Mouse (Mus musculus): ENCODE data around the gene Agap1. TPM values are rescaled to one million over a fixed set of nuclear protein-coding genes. Genes with fewer than 3 reads are reported as not detected.

Agap1 gene
- polyA plus RNA-seq, 1 experiment from 2014 or later: 17.9 TPM

GRCm38 (mm10) chr1:89643445-89644100 lies 189.0 kb downstream of the Agap1 start:
- no peak overlapping the region for H3K27ac ChIP-seq (ENCODE audit: low read depth)
- no peak overlapping the region for H3K4me3 ChIP-seq (ENCODE audit: low read depth, low read length)
- H3K9me3 ChIP-seq (ENCODE audit: control insufficient read depth, low read length): no peaks in the 10 kb centered on the region
- 63% methylated on average over 8 of the region's 8 CpGs for WGBS
- peaks cover 3% of the 10 kb centered on the region; the same call in 1 of the 2 replicates for H3K4me1 ChIP-seq (replicated peaks; ENCODE audit: control insufficient read depth, insufficient read depth, low read length)
- DNase-seq (ENCODE audit: low spot score) (peak; percentile 83), ATAC-seq (replicated peaks; ENCODE audit: low FRiP score, low TSS enrichment, low read depth) (peak; percentile 54)
- no peak overlapping the region for H3K4me2 ChIP-seq (ENCODE audit: low read length)
- H3K36me3 ChIP-seq (ENCODE audit: control insufficient read depth, insufficient read depth, low read length): 0 out of 2 replicates have a peak, but pooled peaks cover 3% of the 10 kb centered on the region
- no peaks in the 10 kb centered on the region for H3K27me3 ChIP-seq (replicated peaks; ENCODE audit: control insufficient read depth, insufficient read depth, low read length)
- no peak overlapping the region for H3K9ac ChIP-seq (ENCODE audit: low read length)

GRCm38 (mm10) chr1:89644120-89644519 lies 189.5 kb downstream of the Agap1 start:
- no peak overlapping the region for H3K4me2 ChIP-seq (ENCODE audit: low read length)
- H3K9ac ChIP-seq (ENCODE audit: low read length): no peak overlapping the region
- no peak overlapping the region for H3K27ac ChIP-seq (ENCODE audit: low read depth)
- peaks cover 3% of the 10 kb centered on the region; the same call in 1 of the 2 replicates for H3K4me1 ChIP-seq (replicated peaks; ENCODE audit: control insufficient read depth, insufficient read depth, low read length)
- H3K4me3 ChIP-seq (ENCODE audit: low read depth, low read length): no peak overlapping the region
- H3K9me3 ChIP-seq (ENCODE audit: control insufficient read depth, low read length): no peaks in the 10 kb centered on the region
- no peak for ATAC-seq (replicated peaks; ENCODE audit: low FRiP score, low TSS enrichment, low read depth)
- WGBS: 60% methylated on average over 11 of the region's 11 CpGs
- no peak for DNase-seq (ENCODE audit: low spot score)
- no peaks in the 10 kb centered on the region for H3K36me3 ChIP-seq (ENCODE audit: control insufficient read depth, insufficient read depth, low read length)
- no peaks in the 10 kb centered on the region for H3K27me3 ChIP-seq (replicated peaks; ENCODE audit: control insufficient read depth, insufficient read depth, low read length)

GRCm38 (mm10) chr1:89646326-89647018 lies 191.9 kb downstream of the Agap1 start:
- Histone ChIP-seq H3K27ac (ENCODE audit: low read depth) (no peak overlapping the region), H3K4me3 (ENCODE audit: low read depth, low read length) (no peak overlapping the region), H3K4me2 (ENCODE audit: low read length) (no peak overlapping the region), H3K9ac (ENCODE audit: low read length) (no peak overlapping the region), H3K9me3 (ENCODE audit: control insufficient read depth, low read length) (no peaks in the 10 kb centered on the region), H3K36me3 (ENCODE audit: control insufficient read depth, insufficient read depth, low read length) (no peaks in the 10 kb centered on the region), H3K27me3 (replicated peaks; ENCODE audit: control insufficient read depth, insufficient read depth, low read length) (no peaks in the 10 kb centered on the region), H3K4me1 (replicated peaks; ENCODE audit: control insufficient read depth, insufficient read depth, low read length) (peaks cover 3% of the 10 kb centered on the region; the same call in 1 of the 2 replicates)
- 23% methylated on average over 4 of the region's 4 CpGs for WGBS
- ATAC-seq (replicated peaks; ENCODE audit: low FRiP score, low TSS enrichment, low read depth) (no peak; the same call in 1 of the 2 replicates), DNase-seq (ENCODE audit: low spot score) (peak; percentile 86)

GRCm38 (mm10) chr1:89647505-89647904 lies 192.9 kb downstream of the Agap1 start:
- DNase-seq (ENCODE audit: low spot score): no peak
- H3K4me3 ChIP-seq (ENCODE audit: low read depth, low read length): no peak overlapping the region
- H3K27me3 ChIP-seq (replicated peaks; ENCODE audit: control insufficient read depth, insufficient read depth, low read length): no peaks in the 10 kb centered on the region
- no peak overlapping the region for H3K4me2 ChIP-seq (ENCODE audit: low read length)
- WGBS: 48% methylated on average over 8 of the region's 8 CpGs
- ATAC-seq (replicated peaks; ENCODE audit: low FRiP score, low TSS enrichment, low read depth): no peak
- no peak overlapping the region for H3K27ac ChIP-seq (ENCODE audit: low read depth)
- H3K9ac ChIP-seq (ENCODE audit: low read length): no peak overlapping the region
- no peaks in the 10 kb centered on the region for H3K9me3 ChIP-seq (ENCODE audit: control insufficient read depth, low read length)
- H3K36me3 ChIP-seq (ENCODE audit: control insufficient read depth, insufficient read depth, low read length): no peaks in the 10 kb centered on the region
- peaks cover 3% of the 10 kb centered on the region; the same call in 1 of the 2 replicates for H3K4me1 ChIP-seq (replicated peaks; ENCODE audit: control insufficient read depth, insufficient read depth, low read length)

GRCm38 (mm10) chr1:89650557-89650956 lies 196.0 kb downstream of the Agap1 start:
- WGBS: 91% methylated on average over 7 of the region's 7 CpGs
- H3K9ac ChIP-seq (ENCODE audit: low read length): no peak overlapping the region
- ATAC-seq (replicated peaks; ENCODE audit: low FRiP score, low TSS enrichment, low read depth): no peak
- H3K4me1 ChIP-seq (replicated peaks; ENCODE audit: control insufficient read depth, insufficient read depth, low read length): no peaks in the 10 kb centered on the region; the same call in 1 of the 2 replicates
- DNase-seq (ENCODE audit: low spot score): no peak
- no peak overlapping the region for H3K4me3 ChIP-seq (ENCODE audit: low read depth, low read length)
- H3K27ac ChIP-seq (ENCODE audit: low read depth): no peak overlapping the region
- H3K9me3 ChIP-seq (ENCODE audit: control insufficient read depth, low read length): no peaks in the 10 kb centered on the region
- no peaks in the 10 kb centered on the region for H3K27me3 ChIP-seq (replicated peaks; ENCODE audit: control insufficient read depth, insufficient read depth, low read length)
- H3K36me3 ChIP-seq (ENCODE audit: control insufficient read depth, insufficient read depth, low read length): no peaks in the 10 kb centered on the region
- H3K4me2 ChIP-seq (ENCODE audit: low read length): no peak overlapping the region

- H3K4me3 ChIP-seq (ENCODE audit: low read depth, low read length): no peak overlapping the region
- H3K27me3 ChIP-seq (replicated peaks; ENCODE audit: control insufficient read depth, insufficient read depth, low read length): no peaks in the 10 kb centered on the region
- ATAC-seq (replicated peaks; ENCODE audit: low FRiP score, low TSS enrichment, low read depth) (no peak), DNase-seq (ENCODE audit: low spot score) (no peak)
- H3K4me2 ChIP-seq (ENCODE audit: low read length): no peak overlapping the region
- peaks cover 8% of the 10 kb centered on the region; the same call in 1 of the 2 replicates for H3K4me1 ChIP-seq (replicated peaks; ENCODE audit: control insufficient read depth, insufficient read depth, low read length)
- no peaks in the 10 kb centered on the region for H3K36me3 ChIP-seq (ENCODE audit: control insufficient read depth, insufficient read depth, low read length)
- no peak overlapping the region for H3K9ac ChIP-seq (ENCODE audit: low read length)
- WGBS: 88% methylated on average over 3 of the region's 3 CpGs
- no peaks in the 10 kb centered on the region for H3K9me3 ChIP-seq (ENCODE audit: control insufficient read depth, low read length)
- H3K27ac ChIP-seq (ENCODE audit: low read depth): no peak overlapping the region
Measured at GRCm38 (mm10) chr1:89656167-89656566, 201.6 kb downstream of the Agap1 start.

GRCm38 (mm10) chr1:89656643-89657321 lies 202.2 kb downstream of the Agap1 start:
- Histone ChIP-seq H3K9ac (ENCODE audit: low read length) (no peak overlapping the region), H3K4me1 (replicated peaks; ENCODE audit: control insufficient read depth, insufficient read depth, low read length) (peaks cover 8% of the 10 kb centered on the region; the same call in 1 of the 2 replicates), H3K36me3 (ENCODE audit: control insufficient read depth, insufficient read depth, low read length) (no peaks in the 10 kb centered on the region), H3K27ac (ENCODE audit: low read depth) (no peak overlapping the region), H3K4me2 (ENCODE audit: low read length) (no peak overlapping the region), H3K4me3 (ENCODE audit: low read depth, low read length) (no peak overlapping the region), H3K9me3 (ENCODE audit: control insufficient read depth, low read length) (no peaks in the 10 kb centered on the region), H3K27me3 (replicated peaks; ENCODE audit: control insufficient read depth, insufficient read depth, low read length) (no peaks in the 10 kb centered on the region)
- ATAC-seq (replicated peaks; ENCODE audit: low FRiP score, low TSS enrichment, low read depth) (no peak), DNase-seq (ENCODE audit: low spot score) (peak; percentile 57)
- 37% methylated on average over 11 of the region's 11 CpGs for WGBS

GRCm38 (mm10) chr1:89660804-89661203 lies 206.2 kb downstream of the Agap1 start:
- no peak overlapping the region for H3K27ac ChIP-seq (ENCODE audit: low read depth)
- 92% methylated on average over 4 of the region's 4 CpGs for WGBS
- DNase-seq (ENCODE audit: low spot score) (no peak), ATAC-seq (replicated peaks; ENCODE audit: low FRiP score, low TSS enrichment, low read depth) (no peak)
- peaks cover 8% of the 10 kb centered on the region; the same call in 1 of the 2 replicates for H3K4me1 ChIP-seq (replicated peaks; ENCODE audit: control insufficient read depth, insufficient read depth, low read length)
- H3K4me2 ChIP-seq (ENCODE audit: low read length): no peak overlapping the region
- H3K9me3 ChIP-seq (ENCODE audit: control insufficient read depth, low read length): no peaks in the 10 kb centered on the region
- H3K27me3 ChIP-seq (replicated peaks; ENCODE audit: control insufficient read depth, insufficient read depth, low read length): no peaks in the 10 kb centered on the region
- no peak overlapping the region for H3K9ac ChIP-seq (ENCODE audit: low read length)
- no peak overlapping the region for H3K4me3 ChIP-seq (ENCODE audit: low read depth, low read length)
- peaks cover 13% of the 10 kb centered on the region for H3K36me3 ChIP-seq (ENCODE audit: control insufficient read depth, insufficient read depth, low read length)

Measured in intestine, embryonic 14.5 days (tissue).